Mouse (Mus musculus): ENCODE measurements around the gene Camsap2.

DNA sequence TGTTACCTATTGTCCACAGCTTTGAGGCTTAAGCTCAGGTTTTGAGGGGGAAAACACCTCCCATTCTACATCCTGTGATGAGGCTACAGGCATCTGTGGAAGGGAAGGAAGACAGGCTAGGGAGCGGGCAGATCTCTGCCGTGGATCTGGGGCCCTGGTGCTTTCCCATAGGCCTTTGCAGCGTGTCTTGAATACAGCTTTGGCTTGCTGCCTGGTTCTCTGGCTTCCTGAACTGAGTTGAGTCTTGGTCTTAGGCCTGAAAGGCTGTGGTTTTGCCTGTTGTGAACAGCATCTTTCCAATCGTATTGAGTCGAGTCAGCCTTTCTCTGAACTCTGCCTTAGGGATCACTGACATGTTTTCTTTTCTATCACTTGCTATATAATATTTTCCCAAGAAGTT, 35.7 kb upstream of the Camsap2 start:
- TF ChIP-seq CTCF (IDR thresholded peaks at IDR 0.05; ENCODE audit: low read depth) (no peak), EP300 (optimal IDR thresholded peaks at IDR 0.05) (no peak)
